Mouse (Mus musculus): Measurements from ENCODE around the gene Ropn1l. TPM values are rescaled to one million over a fixed set of nuclear protein-coding genes. Genes with fewer than 3 reads are reported as not detected.
A peak's percentile ranks its signal among the peaks of the same experiment; 100 is the strongest.

Ropn1l gene
- polyA plus RNA-seq, 1 experiment from 2014 or later = 2.9 TPM

DNA sequence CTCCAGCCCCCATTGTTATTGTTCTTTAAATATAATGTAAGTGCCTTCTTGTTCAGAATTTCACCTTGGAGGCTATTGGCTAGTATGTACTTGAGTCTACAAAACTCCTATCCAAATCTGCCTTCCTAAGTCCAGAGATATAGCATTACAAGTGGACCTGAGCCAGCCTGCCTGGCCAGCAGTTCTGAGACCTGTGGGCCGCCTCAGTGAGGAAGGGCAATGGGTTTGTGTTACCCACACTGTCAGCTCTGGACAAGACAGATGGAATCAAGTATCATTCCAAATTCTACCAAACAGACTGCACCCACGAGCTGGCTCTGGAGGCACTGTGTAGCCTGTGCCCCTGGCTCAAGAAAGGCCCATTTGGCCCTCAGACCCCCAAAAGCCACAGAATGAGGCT, 16.7 kb downstream of the Ropn1l start:
- Histone ChIP-seq H3K36me3 (no peaks in the 10 kb centered on the region), H3K4me2 (replicated peaks) (no peak overlapping the region), H3K4me3 (no peak overlapping the region), H3K9ac (no peak overlapping the region), H3K27me3 (no peaks in the 10 kb centered on the region), H3K27ac (no peak overlapping the region), H3K9me3 (replicated peaks) (no peaks in the 10 kb centered on the region), H3K4me1 (no peaks in the 10 kb centered on the region)
- ATAC-seq (ENCODE audit: low FRiP score) = no peak
- WGBS = 68% methylated on average over 2 of the region's 2 CpGs

DNA sequence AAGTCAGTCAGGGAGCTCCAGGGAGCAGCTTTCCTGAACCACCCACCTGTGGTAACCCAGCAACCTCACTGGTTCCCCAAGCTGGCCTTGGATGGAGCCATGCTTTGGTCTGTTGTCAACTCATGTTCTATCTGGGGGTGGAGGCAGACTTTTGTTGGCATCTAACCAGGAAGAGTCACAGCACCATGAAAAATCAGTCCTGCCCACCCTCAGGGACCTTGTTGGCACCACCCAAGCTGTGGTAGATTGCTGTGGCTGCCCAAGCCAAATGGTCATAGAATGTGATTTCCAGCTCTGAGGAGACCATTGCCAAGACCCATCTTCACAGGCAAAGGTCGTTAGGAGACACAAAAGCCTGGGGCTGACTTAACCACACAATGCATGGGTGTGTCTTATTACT, 17.5 kb downstream of the Ropn1l start:
- no peak overlapping the region for H3K4me3 ChIP-seq
- WGBS = 62% methylated on average over 1 of the region's 1 CpGs
- H3K9ac ChIP-seq = no peak overlapping the region
- H3K27me3 ChIP-seq = no peaks in the 10 kb centered on the region
- no peak overlapping the region for H3K4me2 ChIP-seq (replicated peaks)
- no peaks in the 10 kb centered on the region for H3K9me3 ChIP-seq (replicated peaks)
- no peaks in the 10 kb centered on the region for H3K4me1 ChIP-seq
- H3K36me3 ChIP-seq = no peaks in the 10 kb centered on the region
- no peak overlapping the region for H3K27ac ChIP-seq
- ATAC-seq (ENCODE audit: low FRiP score) = no peak

DNA sequence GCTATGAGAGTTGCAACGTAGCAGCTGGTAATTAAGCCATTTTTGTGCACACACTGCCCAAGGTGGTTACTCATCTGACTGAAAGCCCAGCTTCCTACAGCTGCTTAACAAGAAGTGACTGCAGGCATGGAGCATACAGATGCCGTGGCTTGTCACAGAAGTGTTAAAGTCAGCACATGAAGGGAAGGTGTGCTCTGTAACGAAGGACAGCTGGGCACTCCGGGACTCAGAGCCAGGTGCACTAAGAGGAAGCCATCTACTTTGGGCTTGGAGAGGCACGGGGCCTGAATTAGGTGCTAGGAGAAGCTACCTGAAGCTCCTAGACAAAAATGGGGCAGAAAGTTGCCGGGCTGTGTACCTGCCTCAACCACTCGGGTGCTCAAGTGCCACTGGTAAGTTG, 19.8 kb downstream of the Ropn1l start:
- Histone ChIP-seq H3K4me1 (no peaks in the 10 kb centered on the region), H3K9ac (no peak overlapping the region), H3K27ac (no peak overlapping the region), H3K4me2 (replicated peaks) (no peak overlapping the region), H3K27me3 (no peaks in the 10 kb centered on the region), H3K9me3 (replicated peaks) (no peaks in the 10 kb centered on the region), H3K4me3 (no peak overlapping the region), H3K36me3 (no peaks in the 10 kb centered on the region)
- 84% methylated on average over 7 of the region's 7 CpGs for WGBS
- ATAC-seq (ENCODE audit: low FRiP score) = no peak

DNA sequence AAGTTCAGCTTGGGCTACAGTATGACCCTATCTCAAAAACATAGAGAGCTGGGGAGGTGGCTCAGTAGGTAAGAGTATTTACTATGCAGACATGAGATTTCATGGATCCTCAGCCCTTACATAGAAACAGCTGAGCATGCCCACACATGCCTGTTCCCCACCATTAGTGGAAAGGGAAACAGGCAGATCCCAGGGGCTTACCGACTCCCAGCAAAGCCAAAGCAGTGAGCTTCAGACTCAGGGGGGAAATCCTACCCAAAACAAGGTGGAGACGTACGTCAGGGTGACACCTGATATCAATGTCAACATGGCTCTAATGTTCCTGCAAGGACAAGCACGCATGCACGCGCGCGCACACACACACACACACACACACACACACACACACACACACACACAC, 21.7 kb downstream of the Ropn1l start:
- no peak overlapping the region for H3K4me3 ChIP-seq
- no peaks in the 10 kb centered on the region for H3K4me1 ChIP-seq
- no peak overlapping the region for H3K27ac ChIP-seq
- 85% methylated on average over 8 of the region's 8 CpGs for WGBS
- no peak for ATAC-seq (ENCODE audit: low FRiP score)
- H3K9ac ChIP-seq = no peak overlapping the region
- H3K4me2 ChIP-seq (replicated peaks) = no peak overlapping the region
- H3K9me3 ChIP-seq (replicated peaks) = no peaks in the 10 kb centered on the region
- no peaks in the 10 kb centered on the region for H3K27me3 ChIP-seq
- H3K36me3 ChIP-seq = no peaks in the 10 kb centered on the region

DNA sequence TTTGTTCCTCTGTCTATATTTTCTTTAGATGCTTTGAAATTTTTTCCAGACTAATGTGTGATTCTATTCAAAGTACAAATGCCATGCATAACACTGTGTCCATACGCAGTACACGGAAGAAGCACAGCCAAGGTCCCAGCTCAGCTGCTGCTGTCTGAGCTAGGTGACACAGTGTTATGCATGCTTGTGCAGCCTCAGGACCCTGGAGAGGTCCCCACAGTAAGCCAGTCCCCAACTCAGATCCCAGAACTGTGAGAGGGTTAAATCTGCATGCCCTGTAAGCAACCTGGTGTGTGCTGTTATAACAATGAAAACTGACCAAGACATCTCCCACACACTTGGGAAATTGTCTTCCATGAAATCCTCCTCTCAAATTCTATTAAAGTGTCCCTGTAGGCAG, 23.5 kb downstream of the Ropn1l start:
- Histone ChIP-seq H3K4me2 (replicated peaks) (no peak overlapping the region), H3K9me3 (replicated peaks) (no peaks in the 10 kb centered on the region), H3K36me3 (no peaks in the 10 kb centered on the region), H3K9ac (no peak overlapping the region), H3K27me3 (no peaks in the 10 kb centered on the region), H3K4me1 (peaks cover 9% of the 10 kb centered on the region; the same call in 1 of the 2 replicates), H3K4me3 (no peak overlapping the region), H3K27ac (no peak overlapping the region)
- 75% methylated on average over 2 of the region's 2 CpGs for WGBS
- ATAC-seq (ENCODE audit: low FRiP score) = no peak

DNA sequence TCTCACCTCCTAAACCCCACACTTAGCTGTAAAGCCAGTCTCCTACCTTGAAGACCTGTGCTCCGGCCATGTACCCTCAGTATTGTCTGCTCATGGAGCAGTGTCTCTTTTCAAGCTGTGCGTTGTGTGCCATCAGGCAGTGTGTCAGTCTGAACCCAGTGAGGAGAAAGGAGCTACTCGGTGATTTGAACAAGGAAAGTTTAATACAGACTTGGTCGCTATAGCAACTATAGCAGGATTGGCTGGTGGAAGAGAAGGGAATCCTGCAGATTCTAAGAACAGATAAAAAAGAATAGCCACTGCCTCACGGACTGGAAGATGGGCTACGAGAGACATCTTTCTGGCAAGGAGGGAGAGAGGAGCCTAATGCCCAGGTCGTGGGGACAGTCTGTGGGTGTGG, 24.1 kb downstream of the Ropn1l start:
- Histone ChIP-seq H3K27me3 (no peaks in the 10 kb centered on the region), H3K36me3 (no peaks in the 10 kb centered on the region), H3K9me3 (replicated peaks) (no peaks in the 10 kb centered on the region), H3K4me1 (peaks cover 9% of the 10 kb centered on the region; the same call in 1 of the 2 replicates), H3K9ac (no peak overlapping the region), H3K4me3 (no peak overlapping the region), H3K27ac (no peak overlapping the region), H3K4me2 (replicated peaks) (no peak overlapping the region)
- WGBS = 67% methylated on average over 7 of the region's 7 CpGs
- no peak for ATAC-seq (ENCODE audit: low FRiP score)

DNA sequence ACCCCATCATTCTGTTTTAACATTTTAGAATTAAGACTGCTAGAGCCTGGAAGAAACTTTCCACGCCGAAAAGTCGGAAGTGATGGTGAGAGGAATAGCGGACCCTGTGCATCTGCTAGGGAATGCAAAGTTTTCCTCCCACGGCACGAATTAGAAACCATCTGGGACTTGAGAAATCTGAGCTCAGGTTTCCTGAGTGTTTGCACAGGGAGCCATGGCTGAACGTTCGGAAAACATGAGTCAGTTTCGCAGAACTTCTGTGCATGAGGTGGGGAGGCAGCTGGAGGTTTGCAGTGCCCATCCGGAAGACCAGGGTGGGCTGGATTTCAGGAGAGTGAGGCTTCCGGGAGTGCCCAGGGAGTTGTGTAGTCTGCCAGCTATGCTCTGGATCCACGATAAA, 25.0 kb downstream of the Ropn1l start:
- Histone ChIP-seq H3K9ac (no peak overlapping the region), H3K4me1 (peaks cover 9% of the 10 kb centered on the region; the same call in 1 of the 2 replicates), H3K27ac (no peak overlapping the region), H3K4me3 (no peak overlapping the region), H3K4me2 (replicated peaks) (no peak overlapping the region), H3K36me3 (no peaks in the 10 kb centered on the region), H3K9me3 (replicated peaks) (no peaks in the 10 kb centered on the region), H3K27me3 (no peaks in the 10 kb centered on the region)
- no peak for ATAC-seq (ENCODE audit: low FRiP score)
- 66% methylated on average over 12 of the region's 12 CpGs for WGBS

DNA sequence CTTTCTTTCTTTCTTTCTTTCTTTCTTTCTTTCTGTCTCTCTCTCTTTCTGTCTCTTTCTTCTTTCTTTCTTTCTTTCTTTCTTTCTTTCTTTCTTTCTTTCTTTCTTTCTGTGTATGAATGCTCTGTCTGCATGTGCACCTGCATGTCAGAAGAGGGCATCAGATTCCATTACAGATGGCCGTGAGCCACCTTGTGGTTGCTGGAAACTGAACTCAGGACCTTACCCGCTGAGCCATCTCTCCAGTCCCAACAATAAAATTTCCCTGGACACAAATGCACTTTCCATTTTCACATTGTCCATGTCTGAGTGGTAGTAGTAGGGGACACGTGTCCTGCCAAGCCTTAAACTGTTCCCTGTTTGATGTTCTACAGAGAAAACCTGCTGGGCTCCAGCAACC, 26.1 kb downstream of the Ropn1l start:
- H3K27me3 ChIP-seq = no peaks in the 10 kb centered on the region
- no peak overlapping the region for H3K4me2 ChIP-seq (replicated peaks)
- WGBS = 75% methylated on average over 3 of the region's 3 CpGs
- H3K36me3 ChIP-seq = no peaks in the 10 kb centered on the region
- ATAC-seq (ENCODE audit: low FRiP score) = no peak
- H3K27ac ChIP-seq = no peak overlapping the region
- no peak overlapping the region for H3K9ac ChIP-seq
- no peaks in the 10 kb centered on the region for H3K9me3 ChIP-seq (replicated peaks)
- H3K4me3 ChIP-seq = no peak overlapping the region
- H3K4me1 ChIP-seq = peaks cover 9% of the 10 kb centered on the region; the same call in 1 of the 2 replicates

DNA sequence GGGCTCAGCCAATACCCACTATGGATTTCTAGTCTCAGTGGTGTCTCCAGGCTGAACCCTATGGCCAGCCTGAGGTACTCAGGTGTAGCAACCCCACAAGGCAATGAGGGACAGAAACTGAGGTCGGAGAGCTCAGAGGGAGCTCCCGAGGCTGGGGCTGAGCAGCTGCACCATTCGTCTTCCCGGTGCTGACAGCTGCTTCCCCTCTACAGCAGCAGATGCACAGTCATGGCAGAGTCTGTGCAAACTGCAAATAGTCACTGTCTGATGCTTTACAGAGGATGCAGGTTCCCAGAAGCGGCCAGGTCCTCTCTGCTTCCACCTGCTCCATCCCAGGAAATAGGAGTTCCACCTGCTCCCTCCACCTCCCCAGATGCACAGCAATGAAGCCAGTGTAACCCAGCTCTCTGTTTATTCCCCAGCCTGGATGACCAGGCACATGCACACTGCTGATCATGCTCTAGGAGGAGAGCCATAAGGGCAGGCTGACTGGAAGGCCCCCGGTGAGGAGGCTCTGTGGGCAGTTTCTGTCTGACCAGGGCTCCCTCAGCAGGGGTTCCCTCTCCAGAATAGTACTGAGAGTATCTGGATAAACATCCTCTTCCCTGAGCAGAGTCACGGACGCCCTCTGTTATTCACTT, 27.4 kb downstream of the Ropn1l start:
- 37% methylated on average over 8 of the region's 8 CpGs for WGBS
- ATAC-seq (ENCODE audit: low FRiP score) = peak; percentile 66; the same call in 1 of the 2 replicates
- no peaks in the 10 kb centered on the region for H3K36me3 ChIP-seq
- H3K27me3 ChIP-seq = no peaks in the 10 kb centered on the region
- no peaks in the 10 kb centered on the region for H3K9me3 ChIP-seq (replicated peaks)
- H3K27ac ChIP-seq = no peak overlapping the region
- H3K4me3 ChIP-seq = no peak overlapping the region
- no peak overlapping the region for H3K9ac ChIP-seq
- H3K4me1 ChIP-seq = peaks cover 9% of the 10 kb centered on the region; the same call in 1 of the 2 replicates
- no peak overlapping the region for H3K4me2 ChIP-seq (replicated peaks)

DNA sequence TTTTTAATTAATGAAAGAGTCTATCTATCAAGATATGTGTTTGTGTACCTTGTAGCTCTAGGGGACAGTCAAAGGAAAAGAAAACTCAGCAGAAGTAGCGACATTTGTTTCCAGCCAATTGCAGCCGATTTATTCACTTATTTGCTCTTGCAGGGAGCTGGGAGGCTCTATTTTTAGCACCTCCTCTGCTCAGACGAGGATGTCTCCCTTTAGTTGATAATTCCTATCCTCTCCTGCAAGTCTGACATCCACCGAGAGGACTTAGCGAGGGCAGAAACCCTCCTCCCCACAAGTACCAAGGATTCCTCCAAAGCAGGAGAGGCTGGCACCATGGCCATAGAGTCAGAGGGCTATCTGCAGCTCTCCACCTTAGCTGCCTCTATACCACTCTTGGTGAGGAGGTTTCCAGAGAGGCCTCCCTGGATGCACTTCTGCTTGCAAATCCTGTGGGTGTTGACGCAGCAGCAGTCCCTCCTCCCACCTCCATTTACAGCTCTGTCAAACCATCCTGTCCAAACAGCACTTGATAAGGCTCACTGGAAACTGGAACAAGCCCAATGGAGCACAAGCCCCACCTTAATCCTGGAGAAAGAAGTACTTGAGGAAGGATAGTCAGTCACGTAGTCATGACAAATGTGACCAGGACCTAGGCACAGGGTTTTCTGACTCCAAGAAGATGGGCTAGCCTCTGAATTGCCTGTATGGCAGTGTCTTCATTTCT, 30.7 kb downstream of the Ropn1l start:
- H3K9me3 ChIP-seq (replicated peaks) = no peaks in the 10 kb centered on the region
- H3K27ac ChIP-seq = no peak overlapping the region
- no peak overlapping the region for H3K9ac ChIP-seq
- ATAC-seq (ENCODE audit: low FRiP score) = no peak
- H3K4me1 ChIP-seq = peaks cover 9% of the 10 kb centered on the region; the same call in 1 of the 2 replicates
- H3K27me3 ChIP-seq = no peaks in the 10 kb centered on the region
- H3K4me2 ChIP-seq (replicated peaks) = no peak overlapping the region
- H3K4me3 ChIP-seq = no peak overlapping the region
- WGBS = 72% methylated on average over 7 of the region's 7 CpGs
- H3K36me3 ChIP-seq = no peaks in the 10 kb centered on the region

DNA sequence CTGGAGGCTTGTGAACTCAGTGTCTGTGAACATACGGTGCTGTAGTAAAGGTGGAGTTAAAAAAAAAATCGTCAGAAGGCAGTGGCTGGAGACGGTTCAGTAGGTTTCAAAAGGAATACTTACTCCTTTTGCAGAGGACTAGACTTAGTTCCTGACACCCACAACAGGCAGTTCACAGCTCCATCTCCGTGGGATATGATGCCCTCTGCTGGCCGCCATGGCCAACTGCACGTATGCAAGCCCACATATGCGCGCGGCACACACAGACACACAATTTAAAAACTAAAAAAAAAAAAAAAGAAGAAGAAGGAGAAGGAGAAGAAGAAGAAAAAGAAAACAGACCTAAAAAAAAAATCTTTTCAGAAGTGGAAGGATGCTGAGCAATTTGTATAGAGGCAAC, 34.5 kb downstream of the Ropn1l start:
- H3K4me2 ChIP-seq (replicated peaks) = no peak overlapping the region
- H3K27ac ChIP-seq = no peak overlapping the region
- no peaks in the 10 kb centered on the region for H3K36me3 ChIP-seq
- no peaks in the 10 kb centered on the region for H3K9me3 ChIP-seq (replicated peaks)
- no peaks in the 10 kb centered on the region for H3K27me3 ChIP-seq
- no peak for ATAC-seq (ENCODE audit: low FRiP score)
- 45% methylated on average over 9 of the region's 9 CpGs for WGBS
- no peak overlapping the region for H3K9ac ChIP-seq
- peaks cover 5% of the 10 kb centered on the region; the same call in 1 of the 2 replicates for H3K4me1 ChIP-seq
- H3K4me3 ChIP-seq = no peak overlapping the region

DNA sequence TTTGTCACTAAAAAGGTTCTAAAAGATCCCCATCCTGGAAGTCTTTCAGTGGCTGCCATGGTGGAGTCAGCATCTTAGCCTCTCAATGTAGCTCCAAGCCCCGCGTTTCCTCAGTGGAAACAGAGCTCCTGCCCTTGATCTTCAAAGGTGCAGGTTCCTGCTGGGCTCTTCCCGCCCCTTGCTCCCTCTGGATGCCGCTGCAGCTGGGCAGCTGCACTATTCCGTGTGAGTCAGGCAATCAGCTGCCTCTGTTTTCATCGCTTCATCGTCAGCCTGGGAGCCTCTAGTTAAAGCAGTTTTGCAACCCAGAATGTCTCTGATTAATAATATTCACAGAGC, 34.9 kb downstream of the Ropn1l start:
- Histone ChIP-seq H3K9ac (no peak overlapping the region), H3K4me1 (peaks cover 5% of the 10 kb centered on the region; the same call in 1 of the 2 replicates), H3K9me3 (replicated peaks) (no peaks in the 10 kb centered on the region), H3K27ac (no peak overlapping the region), H3K4me2 (replicated peaks) (0 out of 2 replicates have a peak overlapping the region, but pooled peaks have one; percentile 9), H3K4me3 (no peak overlapping the region), H3K27me3 (no peaks in the 10 kb centered on the region), H3K36me3 (no peaks in the 10 kb centered on the region)
- no peak for ATAC-seq (ENCODE audit: low FRiP score)
- WGBS = 18% methylated on average over 7 of the region's 7 CpGs
